Mouse (Mus musculus) adipocyte (in vitro differentiated cells): ENCODE measurements around the gene Gm3173.
"Not testable (repeated sequence)": the region's sequence is repeated elsewhere in the genome, so short reads cannot be mapped to it uniquely, and the experiment has no call there.

Experiments
- DNase-seq: peaks from one replicate; pipeline ENCODE4 v3.0.0-alpha.2; 2016; ENCODE audit warnings: low spot score

Gm3173 gene

GRCm38 (mm10) chr14:4430692-4431091 lies at the start of gene Gm3173:
Gene Gm3173 (plus strand): TSS chr14:4430992.
- DNase-seq, result not testable (repeated sequence)

DNA sequence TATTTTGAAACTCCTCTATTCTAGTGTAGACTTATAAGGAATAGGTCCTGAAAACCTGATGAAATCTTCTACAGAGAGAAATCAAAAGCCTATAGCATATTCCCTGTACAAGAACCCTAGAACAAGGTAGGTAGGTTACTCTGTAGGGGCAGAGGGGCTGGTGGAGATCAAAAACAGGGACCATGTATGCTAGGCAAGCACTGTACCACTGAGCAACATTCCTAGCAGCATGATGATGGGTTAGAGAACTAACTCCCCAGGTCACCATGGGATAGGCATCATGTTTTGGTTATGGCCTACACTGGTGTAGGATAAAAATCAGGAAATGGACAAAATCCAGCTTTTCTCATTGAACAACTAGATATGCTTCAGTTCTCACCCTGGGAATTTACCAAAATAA lies 45.2 kb upstream of the Gm3173 start:
- not testable (repeated sequence) for DNase-seq

- not testable (repeated sequence) for DNase-seq
These were observed 37.8 kb upstream of the Gm3173 start for GRCm38 (mm10) chr14:4392841-4393530.

DNA sequence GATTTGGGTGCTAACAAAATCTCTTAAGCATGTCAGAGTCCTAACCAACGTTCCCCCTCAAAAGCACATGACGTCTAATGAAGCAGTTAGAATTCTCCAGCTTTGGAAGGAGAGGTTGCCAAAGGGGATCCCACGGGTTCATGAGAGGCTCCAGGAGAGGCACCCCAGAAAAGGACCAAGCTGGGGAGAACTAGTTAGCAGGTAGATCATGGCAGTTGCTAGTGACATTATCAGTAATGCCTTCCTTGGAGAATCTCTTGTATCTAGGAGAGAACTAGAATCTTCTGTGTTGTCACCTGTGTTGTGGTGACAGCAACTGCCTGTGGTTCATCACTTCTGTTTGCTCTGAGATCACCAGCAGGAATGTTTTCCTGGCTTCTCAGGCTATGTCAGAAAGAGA lies 33.6 kb upstream of the Gm3173 start, which contains the start of gene Gm3159:
TSS of gene Gm3159 (plus strand) at position 301 of the 400 bp plus-strand sequence.
- DNase-seq, result not testable (repeated sequence)

DNA sequence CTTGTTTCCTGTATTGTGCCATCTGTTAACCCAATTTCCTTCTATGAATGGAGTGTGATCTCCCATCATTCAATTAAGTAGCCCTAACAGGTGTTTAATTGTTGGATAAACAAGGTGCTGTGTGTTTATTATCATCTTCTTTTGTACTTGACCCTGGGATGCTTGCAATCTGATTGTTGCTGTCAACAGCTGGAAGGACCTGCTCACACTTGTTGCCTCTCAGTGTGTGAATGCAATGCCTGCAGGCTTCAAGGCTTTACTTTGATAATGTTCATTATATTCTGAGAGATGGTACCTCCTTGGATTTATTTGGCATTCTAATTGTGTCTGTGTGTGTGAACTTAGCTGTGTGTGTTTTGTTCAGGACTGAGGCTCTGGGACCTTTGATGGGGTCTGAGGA lies 32.2 kb upstream of the Gm3173 start:
- not testable (repeated sequence) for DNase-seq

DNA sequence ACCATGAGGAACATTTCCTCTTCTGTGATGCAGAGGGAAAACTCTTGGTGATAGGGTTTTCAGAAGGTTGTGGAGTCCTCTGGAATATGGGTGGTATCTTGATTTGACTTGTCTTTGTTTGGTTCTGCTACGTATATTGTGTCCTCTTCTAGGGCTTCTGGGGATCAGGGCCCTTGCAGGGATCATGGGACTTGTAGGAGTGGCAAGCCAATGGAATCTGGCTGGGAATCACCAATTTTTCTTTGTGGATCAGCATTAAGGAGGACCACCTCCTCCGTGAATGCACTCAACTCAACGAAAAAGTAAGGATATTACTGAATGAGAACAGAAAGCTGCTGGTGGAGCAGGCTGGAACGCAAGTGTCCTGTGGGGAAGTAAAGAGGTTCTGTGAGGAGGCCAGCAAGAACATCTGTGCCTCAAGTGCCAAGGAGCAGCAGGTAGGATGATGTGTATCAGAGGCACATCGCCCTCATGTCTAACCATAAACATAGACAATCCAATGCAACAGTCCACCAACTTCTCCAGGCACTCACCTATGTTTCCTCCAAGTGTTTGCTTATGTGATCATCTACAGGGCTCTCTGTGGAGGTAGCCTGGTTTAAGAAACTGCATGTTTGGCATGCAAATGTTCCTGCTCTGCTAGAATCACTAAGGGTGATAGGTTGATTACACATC lies 30.5 kb upstream of the Gm3173 start:
- not testable (repeated sequence) for DNase-seq

DNA sequence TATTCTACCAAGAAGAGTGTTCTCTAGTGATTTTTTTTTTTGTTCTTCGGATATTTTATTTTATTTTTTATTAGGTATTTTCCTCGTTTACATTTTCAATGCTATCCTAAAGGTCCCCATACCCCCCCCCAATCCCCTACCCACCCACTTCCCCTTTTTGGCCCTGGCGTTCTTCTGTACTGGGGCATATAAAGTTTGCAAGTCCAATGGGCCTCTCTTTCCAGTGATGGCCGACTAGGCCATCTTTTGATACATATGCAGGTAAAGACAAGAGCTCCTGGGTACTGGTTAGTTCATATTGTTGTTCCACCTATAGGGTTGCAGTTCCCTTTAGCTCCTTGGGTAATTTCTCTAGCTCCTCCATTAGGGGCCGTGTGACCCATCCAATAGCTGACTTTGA lies 29.5 kb upstream of the Gm3173 start:
- DNase-seq, result not testable (repeated sequence)

DNA sequence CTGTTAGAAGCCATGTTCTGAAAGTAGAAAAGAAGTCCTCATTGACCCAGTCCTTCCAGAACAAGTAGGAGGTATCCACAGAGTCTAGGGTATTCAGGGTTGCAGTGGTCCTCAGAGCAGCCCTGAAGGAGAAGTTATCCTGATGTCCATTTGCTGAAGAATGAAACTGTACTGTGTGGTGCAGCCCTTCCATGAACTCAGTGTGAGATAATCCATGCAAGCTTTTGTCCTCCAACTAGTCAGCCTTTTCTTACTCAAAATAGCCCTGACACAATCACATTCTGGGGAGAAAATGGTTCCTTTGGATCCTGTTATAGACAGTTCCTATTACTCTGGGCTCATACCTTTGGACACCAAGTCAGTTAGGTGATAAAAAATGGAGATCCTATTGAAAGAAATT lies 27.0 kb upstream of the Gm3173 start:
- not testable (repeated sequence) for DNase-seq

DNA sequence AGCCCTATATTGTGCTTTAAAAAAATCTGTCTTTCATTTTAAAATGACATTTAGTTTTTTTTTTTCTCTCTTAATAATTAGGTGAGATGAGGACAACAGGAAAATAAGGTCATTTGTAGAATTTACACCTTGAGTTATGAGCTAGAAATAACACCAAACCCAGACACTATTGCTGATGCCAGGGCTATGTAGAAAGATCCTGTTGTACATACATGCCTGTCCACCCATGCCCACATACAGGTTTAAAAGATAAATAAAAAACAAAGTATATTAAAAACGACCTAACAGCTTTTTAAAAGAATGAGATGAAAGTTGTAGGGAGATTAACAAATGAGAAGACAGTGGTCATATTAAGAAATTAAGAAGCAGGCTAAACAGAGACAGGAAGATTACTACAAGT lies 20.9 kb upstream of the Gm3173 start:
- not testable (repeated sequence) for DNase-seq

GRCm38 (mm10) chr14:4414965-4415835 lies 15.6 kb upstream of the Gm3173 start, which contains the start of gene Gm3164:
Gene Gm3164 (plus strand): TSS chr14:4415448.
- not testable (repeated sequence) for DNase-seq

- DNase-seq, result not testable (repeated sequence)
These were observed 50.7 kb downstream of the Gm3173 start, which contains the start of gene Gm3182 for GRCm38 (mm10) chr14:4481445-4481844. Gene Gm3182 (plus strand): TSS chr14:4481745.

- DNase-seq, result not testable (repeated sequence)
These were observed 68.6 kb downstream of the Gm3173 start for GRCm38 (mm10) chr14:4499425-4499824.

DNA sequence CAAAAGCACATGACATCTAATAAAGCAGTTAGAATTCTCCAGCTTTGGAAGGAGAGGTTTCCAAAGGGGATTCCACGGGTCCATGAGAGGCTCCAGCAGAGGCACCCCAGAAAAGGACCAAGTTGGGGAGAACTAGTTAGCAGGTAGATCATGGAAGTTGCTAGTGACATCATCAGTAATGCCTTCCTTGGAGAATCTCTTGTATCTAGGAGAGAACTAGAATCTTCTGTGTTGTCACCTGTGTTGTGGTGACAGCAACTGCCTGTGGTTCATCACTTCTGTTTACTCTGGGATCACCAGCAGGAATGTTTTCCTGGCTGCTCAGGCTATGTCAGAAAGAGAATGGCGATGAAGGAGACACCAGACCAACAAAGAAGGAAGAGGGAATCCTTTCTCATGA lies 124.3 kb downstream of the Gm3173 start, which contains the start of gene Gm3047:
TSS of gene Gm3047 (plus strand) at position 301 of the 400 bp plus-strand sequence.
- not testable (repeated sequence) for DNase-seq
